12 mouse cellular contexts compared by ENCODE assay signal in the genomic region with DNA sequence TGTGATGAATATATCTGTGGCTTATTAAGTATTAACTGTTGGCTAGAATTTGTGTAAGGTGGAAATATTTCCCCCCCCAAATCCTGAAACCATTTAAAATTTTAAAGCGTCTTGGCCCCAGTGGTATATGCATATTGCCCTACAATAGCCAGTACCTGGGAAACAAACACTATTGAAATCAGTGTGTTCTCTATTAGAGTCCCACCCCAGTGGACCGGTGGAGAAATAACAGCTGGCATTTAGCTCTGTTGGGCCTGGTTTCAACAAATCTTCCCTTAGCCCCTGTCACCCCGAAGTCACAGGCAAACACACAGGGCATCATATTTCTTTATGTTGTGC.
A peak's percentile ranks its signal among the peaks of the same experiment; 100 is the strongest.
DNase-seq lines count a peak whose midpoint lies in the region; ATAC-seq lines count a peak whose summit lies in the region.
"Had no signal": no experiment of that assay in that cellular context is flagged by ENCODE, and none has a peak within 500 bp of the region (broad histone marks: within the 10 kb centered on the region; RNA-seq: fewer than 3 reads in every experiment).

No protein-coding gene starts in this region.

- H3K4me3 ChIP-seq in heart, embryonic 13.5 days: no peak overlapping the region
- H3K4me3 ChIP-seq in lung, embryonic 16.5 days (ENCODE audit: low read length): no peak overlapping the region
- no peak overlapping the region for H3K4me3 ChIP-seq in intestine, embryonic 15.5 days (replicated peaks)
- no peak overlapping the region for H3K4me3 ChIP-seq in stomach, embryonic 14.5 days (ENCODE audit: low read depth, low read length)
- H3K4me3 ChIP-seq: midbrain, embryonic 10.5 days had no signal

- 17% methylated on average over 3 of the region's 3 CpGs for WGBS in heart, embryonic 13.5 days
- WGBS in lung, embryonic 16.5 days: 11% methylated on average over 3 of the region's 3 CpGs
- WGBS in intestine, embryonic 15.5 days: 9% methylated on average over 3 of the region's 3 CpGs
- WGBS in stomach, embryonic 14.5 days: 11% methylated on average over 3 of the region's 3 CpGs

- H3K9me3 ChIP-seq in heart, embryonic 13.5 days: no peaks in the 10 kb centered on the region
- no peaks in the 10 kb centered on the region for H3K9me3 ChIP-seq in lung, embryonic 16.5 days (ENCODE audit: control insufficient read depth, low read length)
- H3K9me3 ChIP-seq in intestine, embryonic 15.5 days: no peaks in the 10 kb centered on the region
- H3K9me3 ChIP-seq in stomach, embryonic 14.5 days (ENCODE audit: control insufficient read depth, low read depth, low read length): no peaks in the 10 kb centered on the region
- H3K9me3 ChIP-seq: midbrain, embryonic 10.5 days had no signal

- peaks cover 27% of the 10 kb centered on the region for H3K4me1 ChIP-seq in heart, embryonic 13.5 days
- peaks cover 21% of the 10 kb centered on the region for H3K4me1 ChIP-seq in lung, embryonic 16.5 days (replicated peaks; ENCODE audit: control insufficient read depth, insufficient read depth, low read length)
- peaks cover 18% of the 10 kb centered on the region; the same call in 1 of the 2 replicates for H3K4me1 ChIP-seq in intestine, embryonic 15.5 days (replicated peaks)
- H3K4me1 ChIP-seq in stomach, embryonic 14.5 days (ENCODE audit: control insufficient read depth, insufficient read depth, low read length): peaks cover 23% of the 10 kb centered on the region

- ATAC-seq in heart, embryonic 13.5 days (ENCODE audit: extremely low read depth, insufficient number of reproducible peaks, low FRiP score, low TSS enrichment): no peak
- no peak; the same call in 1 of the 2 replicates for ATAC-seq in lung, embryonic 16.5 days (ENCODE audit: low read depth)
- peak; percentile 31; the same call in 1 of the 2 replicates for ATAC-seq in intestine, embryonic 15.5 days
- ATAC-seq in stomach, embryonic 14.5 days (ENCODE audit: insufficient number of reproducible peaks, insufficient read depth, low FRiP score, low read depth): no peak
- ATAC-seq in activated CD4-positive, CD25-positive, alpha-beta regulatory T cell, adult 4 months: no peak
- ATAC-seq: Patski had no signal

- intact Hi-C loops in heart, postnatal 36 days (cut with DNase I): loop anchor here (5.0 kb wide), 1 partner anchor 111 kb away; no protein-coding TSS in a partner anchor

- H3K27ac ChIP-seq in heart, embryonic 13.5 days (replicated peaks): peak overlapping the region; percentile 57
- H3K27ac ChIP-seq in lung, embryonic 16.5 days (ENCODE audit: low read length): peak overlapping the region; percentile 91
- H3K27ac ChIP-seq in intestine, embryonic 15.5 days: peak overlapping the region; percentile 28; the same call in 1 of the 2 replicates
- H3K27ac ChIP-seq in stomach, embryonic 14.5 days (ENCODE audit: low read length): peak overlapping the region; percentile 84; the same call in 1 of the 2 replicates
- H3K27ac ChIP-seq: midbrain, embryonic 10.5 days had no signal

- no peaks in the 10 kb centered on the region for H3K36me3 ChIP-seq in heart, embryonic 13.5 days
- H3K36me3 ChIP-seq in lung, embryonic 16.5 days (ENCODE audit: control insufficient read depth, insufficient read depth, low read length): no peaks in the 10 kb centered on the region
- no peaks in the 10 kb centered on the region for H3K36me3 ChIP-seq in intestine, embryonic 15.5 days
- no peaks in the 10 kb centered on the region for H3K36me3 ChIP-seq in stomach, embryonic 14.5 days (ENCODE audit: control insufficient read depth, insufficient read depth, low read length)
- H3K36me3 ChIP-seq: midbrain, embryonic 10.5 days had no signal

- DNase-seq in heart, postnatal 36 days: no peak
- no peak for DNase-seq in lung, adult 18-20 months
- DNase-seq: right cerebral cortex, postnatal 25 days; thymus, postnatal 36 days had no signal

- peak overlapping the region; percentile 59 for H3K4me2 ChIP-seq in heart, embryonic 13.5 days
- peak overlapping the region; percentile 42 for H3K4me2 ChIP-seq in lung, embryonic 16.5 days (ENCODE audit: low read depth, low read length)
- peak overlapping the region; percentile 31 for H3K4me2 ChIP-seq in intestine, embryonic 15.5 days (replicated peaks)
- H3K4me2 ChIP-seq in stomach, embryonic 14.5 days (replicated peaks; ENCODE audit: low read depth, low read length): peak overlapping the region; percentile 36; the same call in 1 of the 2 replicates

- H3K27me3 ChIP-seq in heart, embryonic 13.5 days (replicated peaks): no peaks in the 10 kb centered on the region
- no peaks in the 10 kb centered on the region for H3K27me3 ChIP-seq in lung, embryonic 16.5 days (ENCODE audit: control insufficient read depth, insufficient read depth, low read depth, low read length)
- H3K27me3 ChIP-seq in intestine, embryonic 15.5 days (replicated peaks): no peaks in the 10 kb centered on the region
- H3K27me3 ChIP-seq in stomach, embryonic 14.5 days (ENCODE audit: control insufficient read depth, insufficient read depth, low read length): no peaks in the 10 kb centered on the region
- H3K27me3 ChIP-seq: CH12.LX, Patski had no signal

- H3K9ac ChIP-seq in heart, embryonic 13.5 days: peak overlapping the region; percentile 25; the same call in 1 of the 2 replicates
- H3K9ac ChIP-seq in lung, embryonic 16.5 days (ENCODE audit: low read length): peak overlapping the region; percentile 47; the same call in 1 of the 2 replicates
- H3K9ac ChIP-seq in intestine, embryonic 15.5 days: no peak overlapping the region
- no peak overlapping the region for H3K9ac ChIP-seq in stomach, embryonic 14.5 days (replicated peaks; ENCODE audit: low read depth, low read length)

Comparison
In these comparisons a context has a peak if more than half of its experiments do, and no peak if none do; other contexts are left out.
1. H3K27ac ChIP-seq: peak in every context shown above with its lines; median percentile 91 in lung, embryonic 16.5 days; 84 in stomach, embryonic 14.5 days; 57 in heart, embryonic 13.5 days; 28 in intestine, embryonic 15.5 days.
2. H3K9ac ChIP-seq: peak in heart, embryonic 13.5 days (single experiment) and lung, embryonic 16.5 days (single experiment); none in intestine, embryonic 15.5 days (single experiment) and stomach, embryonic 14.5 days (single experiment).
3. Peak in every context shown above with its lines, with median percentiles within 50 percentile points of each other: H3K4me2 ChIP-seq.